Mouse (Mus musculus): ENCODE data around the gene Prss3. TPM values are rescaled to one million over a fixed set of nuclear protein-coding genes. Genes with fewer than 3 reads are reported as not detected.
"Not testable (repeated sequence)": the region's sequence is repeated elsewhere in the genome, so short reads cannot be mapped to it uniquely, and the experiment has no call there.

The Prss3 gene
- polyA plus RNA-seq (2015; fragmentation: Nextera tagmentation; extraction: Ambion mirVana) = not detected in 2 replicates

DNA sequence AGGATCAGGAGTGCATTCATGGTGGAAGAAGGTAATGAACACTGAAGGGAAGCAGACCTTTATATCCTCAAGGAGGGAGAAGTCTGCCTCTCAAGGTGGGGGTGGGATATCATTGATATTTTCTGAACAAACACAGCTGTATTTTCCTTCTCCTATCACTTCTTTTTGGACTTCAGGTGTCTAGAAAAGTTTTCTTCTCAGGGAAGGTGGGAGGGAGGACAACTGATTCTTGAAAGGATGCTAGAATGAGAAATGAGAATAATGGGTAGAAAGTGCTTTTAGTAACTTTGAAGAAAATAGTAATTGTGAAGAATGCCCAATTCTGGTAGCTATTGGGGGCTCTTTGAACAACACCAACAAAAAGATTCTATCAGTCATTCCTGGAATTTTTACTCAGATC, at the start of gene Prss3:
Prss3 (minus strand) TSS at position 101 of the 400 bp plus-strand sequence.
- H3K27ac ChIP-seq; ATAC-seq (ENCODE audit: low FRiP score, low read depth): not testable (repeated sequence)

DNA sequence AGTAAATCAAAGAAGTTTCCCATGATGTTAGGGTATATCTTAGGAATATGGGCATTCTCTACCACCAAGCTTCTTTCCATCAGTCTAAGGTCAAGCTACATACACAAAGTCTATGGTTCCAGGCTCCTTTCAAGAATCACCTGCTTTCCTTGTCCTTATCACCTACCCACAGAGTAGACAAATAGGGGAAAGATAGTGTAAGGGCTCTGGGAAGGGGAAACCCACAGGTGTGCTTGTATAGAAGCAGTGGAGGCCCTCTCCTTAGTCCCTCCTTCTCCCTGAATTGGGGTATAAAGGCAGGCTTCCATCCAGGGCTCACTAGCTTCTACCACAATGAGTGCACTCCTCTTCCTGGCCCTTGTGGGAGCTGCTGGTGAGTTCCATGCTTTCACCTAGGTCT, 14.6 kb upstream of the Prss3 start, which contains the start of gene Gm5771:
Gm5771 (plus strand) TSS at position 301 of the 400 bp plus-strand sequence.
- H3K27me3 ChIP-seq; H3K4me1 ChIP-seq; H3K4me2 ChIP-seq (replicated peaks); H3K9ac ChIP-seq; H3K36me3 ChIP-seq; H3K27ac ChIP-seq; H3K9me3 ChIP-seq; ATAC-seq (ENCODE audit: low FRiP score, low read depth); H3K4me3 ChIP-seq: not testable (repeated sequence)

More for the DNA sequence above, at the start of gene Prss3:
- not testable (repeated sequence) for H3K36me3 ChIP-seq; H3K4me1 ChIP-seq; H3K9me3 ChIP-seq; H3K9ac ChIP-seq; H3K27me3 ChIP-seq; H3K4me2 ChIP-seq (replicated peaks); H3K4me3 ChIP-seq

DNA sequence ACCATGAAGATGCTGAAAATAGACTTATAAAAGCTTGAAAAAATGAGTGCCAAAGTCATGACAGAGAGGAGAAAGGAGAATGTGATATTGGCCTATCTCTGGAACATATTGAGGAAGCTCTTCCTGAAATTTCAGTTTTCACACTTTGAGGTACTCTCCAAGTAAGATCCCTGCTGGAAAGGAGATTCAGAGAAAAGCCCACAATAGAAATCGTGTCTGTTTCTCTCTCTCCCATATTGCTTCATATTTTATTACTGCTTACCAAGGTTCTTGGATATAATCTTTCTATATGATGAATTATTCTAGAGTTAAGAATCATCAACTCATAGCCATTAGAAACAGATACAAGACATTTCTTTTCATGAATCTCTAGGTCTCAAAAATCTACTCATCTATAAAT, 14.2 kb upstream of the Prss3 start:
- H3K4me1 ChIP-seq, H3K27me3 ChIP-seq: not testable (repeated sequence)
- 56% methylated on average over 1 of the region's 1 CpGs for WGBS

DNA sequence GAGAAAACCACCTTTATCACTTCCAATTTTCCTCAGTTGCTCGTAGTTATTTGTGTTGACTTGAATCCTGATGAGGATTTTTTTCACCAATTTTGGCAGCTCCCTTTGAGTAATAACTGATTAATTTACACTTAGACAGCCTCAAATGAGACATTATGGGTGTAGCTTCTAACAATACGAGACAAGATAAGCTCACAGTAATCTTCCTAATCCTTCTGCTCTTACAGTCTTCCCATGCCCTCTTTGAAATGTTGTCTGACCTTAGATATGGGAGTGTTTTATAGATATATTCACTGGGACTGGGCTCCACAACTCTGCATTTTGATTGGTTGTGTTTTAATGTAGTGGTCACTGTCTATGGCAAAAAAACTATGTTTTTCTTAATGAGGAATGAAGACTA, 9.3 kb upstream of the Prss3 start:
- Histone ChIP-seq H3K27me3 (no peaks in the 10 kb centered on the region), H3K36me3 (no peaks in the 10 kb centered on the region), H3K4me1 (no peaks in the 10 kb centered on the region), H3K4me3 (no peak overlapping the region), H3K9ac (no peak overlapping the region), H3K4me2 (replicated peaks) (no peak overlapping the region), H3K9me3 (no peaks in the 10 kb centered on the region), H3K27ac (no peak overlapping the region)
- 75% methylated on average over 2 of the region's 2 CpGs for WGBS
- no peak for ATAC-seq (ENCODE audit: low FRiP score, low read depth)

More for the DNA sequence above, 14.2 kb upstream of the Prss3 start:
- not testable (repeated sequence) for H3K4me2 ChIP-seq (replicated peaks); H3K9me3 ChIP-seq; H3K4me3 ChIP-seq; H3K36me3 ChIP-seq; H3K9ac ChIP-seq; ATAC-seq (ENCODE audit: low FRiP score, low read depth); H3K27ac ChIP-seq

- H3K9me3 ChIP-seq; H3K36me3 ChIP-seq; H3K27me3 ChIP-seq; H3K4me3 ChIP-seq; H3K4me1 ChIP-seq; H3K27ac ChIP-seq; ATAC-seq (ENCODE audit: low FRiP score, low read depth); H3K9ac ChIP-seq; H3K4me2 ChIP-seq (replicated peaks): not testable (repeated sequence)
- 93% methylated on average over 2 of the region's 2 CpGs for WGBS
Observed at GRCm38 (mm10) chr6:41373772-41374171, 3.7 kb downstream of the Prss3 start.

DNA sequence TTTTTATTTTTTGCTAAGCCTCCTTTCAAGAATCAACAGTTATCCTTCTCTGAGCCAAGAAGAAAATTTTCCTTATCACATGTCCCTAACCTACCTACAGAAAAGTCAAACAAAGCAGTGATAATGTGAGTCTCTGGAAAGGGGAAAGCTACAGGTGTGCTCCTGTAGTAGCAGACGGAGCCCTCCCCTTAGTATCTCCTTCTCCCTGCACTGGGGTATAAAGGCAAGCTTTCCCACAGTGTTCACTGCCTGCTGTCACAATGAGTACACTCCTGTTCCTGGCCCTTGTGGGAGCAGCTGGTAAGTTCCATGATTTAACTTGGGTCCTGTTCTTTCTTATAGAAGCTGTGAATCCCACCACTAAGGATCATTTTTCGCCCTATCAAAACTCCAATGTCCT, 23.5 kb downstream of the Prss3 start, which contains the start of gene Try10:
Try10 (plus strand) TSS at position 174 of the 400 bp plus-strand sequence.
- no peak for ATAC-seq (ENCODE audit: low FRiP score, low read depth)
- Histone ChIP-seq H3K4me3 (no peak within 1 kb of the TSS), H3K4me1 (no peaks in the 10 kb centered on the region), H3K36me3 (no peaks in the 10 kb centered on the region), H3K27me3 (no peaks in the 10 kb centered on the region), H3K9me3 (no peaks in the 10 kb centered on the region), H3K27ac (no peak within 1 kb of the TSS), H3K9ac (no peak within 1 kb of the TSS), H3K4me2 (replicated peaks) (no peak within 1 kb of the TSS)
- WGBS = 74% methylated on average over 2 of the region's 2 CpGs

Other genes starting within 250 kb of the Prss3 start
- gene Try4, start 75.4 kb downstream of the Prss3 start, polyA plus RNA-seq (2015; fragmentation: Nextera tagmentation; extraction: Ambion mirVana) = not detected in 2 replicates
- not detected in 2 replicates for gene Try5, start 60.8 kb downstream of the Prss3 start, polyA plus RNA-seq (2015; fragmentation: Nextera tagmentation; extraction: Ambion mirVana)
- gene Try10, start 23.6 kb downstream of the Prss3 start, polyA plus RNA-seq (2015; fragmentation: Nextera tagmentation; extraction: Ambion mirVana) = 0.23 TPM in 1 of 2 replicates, not detected in the other
- gene Gm5771, start 14.7 kb upstream of the Prss3 start, polyA plus RNA-seq (2015; fragmentation: Nextera tagmentation; extraction: Ambion mirVana) = not detected in 2 replicates
- gene Gm10334, start 68.5 kb upstream of the Prss3 start, polyA plus RNA-seq (2015; fragmentation: Nextera tagmentation; extraction: Ambion mirVana) = not detected in 2 replicates
- gene Prss1, start 81.3 kb upstream of the Prss3 start, polyA plus RNA-seq (2015; fragmentation: Nextera tagmentation; extraction: Ambion mirVana) = 0.19 TPM in 1 of 2 replicates, not detected in the other
- gene Prss2, start 144.1 kb upstream of the Prss3 start, polyA plus RNA-seq (2015; fragmentation: Nextera tagmentation; extraction: Ambion mirVana) = not detected in 2 replicates
- gene Ephb6, start 227.8 kb upstream of the Prss3 start, polyA plus RNA-seq (2015; fragmentation: Nextera tagmentation; extraction: Ambion mirVana) = 20.6 and 21.3 TPM in 2 replicates

All from limb, embryonic 13.5 days (tissue).